Mouse (Mus musculus): ENCODE results near the gene Tbc1d4.

The Tbc1d4 gene

DNA sequence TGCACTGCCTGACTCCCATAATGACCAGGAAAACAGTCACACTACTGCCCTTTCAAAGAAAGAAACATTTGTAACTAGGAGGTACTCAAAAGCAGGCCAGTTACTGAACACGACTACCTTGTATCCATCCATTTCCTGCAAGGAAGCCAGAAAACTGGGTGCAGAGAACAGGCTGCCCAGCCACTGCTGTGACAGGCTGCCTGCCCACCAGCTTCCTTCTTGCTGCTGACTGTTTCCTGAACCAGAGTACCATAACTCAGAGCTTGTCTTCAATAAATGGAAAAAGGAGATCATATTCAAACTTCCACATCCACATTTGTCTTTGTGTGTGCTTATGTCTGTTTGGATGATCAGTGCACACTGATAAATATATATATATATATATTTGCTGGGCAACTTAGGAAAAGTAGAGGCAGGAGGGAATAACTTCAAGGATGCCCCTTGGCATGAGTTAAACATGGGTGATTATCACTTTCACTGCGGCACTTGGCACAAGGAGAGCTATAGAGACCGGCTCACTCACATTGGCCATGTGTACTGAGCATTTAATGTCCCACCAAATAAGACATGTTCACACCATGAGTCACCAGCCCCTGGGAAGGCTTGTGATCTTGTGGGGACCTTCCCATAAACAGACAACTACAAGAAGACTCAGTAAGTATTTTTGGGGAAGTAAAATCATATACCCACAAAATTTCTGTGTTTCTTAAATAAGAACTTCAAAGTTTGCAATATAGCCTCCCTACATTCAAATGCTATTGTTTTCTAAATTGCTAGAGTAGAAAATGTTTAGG is 105.6 kb downstream of the Tbc1d4 start:
- in situ Hi-C loops (cut with MboI, MseI), result no loop called here

DNA sequence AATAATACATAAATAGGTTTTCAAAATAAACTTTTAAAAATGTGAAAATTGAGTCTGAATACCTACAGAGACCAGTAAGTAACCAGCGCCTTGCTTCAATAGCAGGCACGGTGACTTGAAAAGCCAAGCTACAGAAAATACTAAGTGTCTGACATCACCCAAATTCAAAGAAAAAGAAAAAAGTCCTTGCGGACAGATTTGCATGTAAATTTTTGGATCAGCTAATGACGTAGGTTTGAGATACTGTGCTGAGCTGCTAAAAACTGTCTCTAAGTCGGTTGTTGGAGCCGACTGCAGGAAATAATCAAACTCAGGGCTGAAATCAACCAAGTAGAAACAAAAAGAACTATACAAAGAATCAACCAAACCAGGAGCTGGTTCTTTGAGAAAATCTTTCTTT is 107.1 kb downstream of the Tbc1d4 start:
- in situ Hi-C loops (cut with MboI, MseI), result no loop called here

DNA sequence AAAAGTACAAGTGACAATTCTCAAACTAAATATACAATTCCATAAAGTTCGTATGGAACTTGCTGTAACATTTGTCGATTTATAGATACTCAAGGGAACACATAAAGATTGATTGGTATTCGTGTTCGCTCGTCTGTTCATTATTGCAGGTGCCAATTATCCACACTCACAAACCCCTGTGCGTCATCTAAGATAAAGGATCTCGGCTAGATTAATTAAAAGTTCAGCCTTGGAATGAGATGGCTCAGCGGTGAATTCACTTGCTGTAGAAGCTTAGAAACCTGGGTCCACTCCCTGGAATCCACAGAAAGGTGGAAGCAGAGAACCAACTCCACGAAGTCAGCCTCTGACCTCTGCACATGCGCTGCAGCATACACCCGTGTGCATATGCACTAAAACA is 107.5 kb downstream of the Tbc1d4 start:
- in situ Hi-C loops (cut with MboI, MseI), result no loop called here

- in situ Hi-C loops (cut with MboI, MseI), result no loop called here
Observed at GRCm38 (mm10) chr14:101500826-101501225, 108.2 kb downstream of the Tbc1d4 start.

GRCm38 (mm10) chr14:101499838-101500237 is 109.2 kb downstream of the Tbc1d4 start:
- in situ Hi-C loops (cut with MboI, MseI), result no loop called here

DNA sequence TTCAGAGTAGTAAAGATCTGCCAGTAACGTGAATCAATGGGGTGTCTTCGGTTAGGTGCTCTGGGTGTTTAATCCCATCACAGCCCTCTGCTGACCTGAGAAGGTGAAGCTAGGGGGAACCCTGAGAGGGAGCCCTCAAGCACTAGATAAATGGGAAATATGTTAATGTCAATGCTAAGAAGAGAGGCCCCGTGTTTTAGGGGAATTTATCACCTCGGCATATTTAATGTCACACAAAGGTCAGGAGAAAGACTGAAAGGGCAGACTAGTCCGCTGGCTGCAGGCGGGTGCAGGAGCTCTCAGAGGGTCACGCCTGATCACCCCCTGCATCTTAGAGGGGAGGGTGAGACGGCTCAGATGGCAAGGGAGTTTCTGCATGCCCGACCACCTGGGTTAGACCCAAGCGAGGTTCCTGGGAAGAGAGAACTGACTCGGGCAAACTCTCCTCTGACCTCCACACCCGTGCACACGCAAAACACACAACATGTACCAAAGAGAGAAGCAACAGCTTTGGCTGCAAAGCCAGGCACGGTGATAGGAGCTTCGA is 120.7 kb downstream of the Tbc1d4 start:
- in situ Hi-C loops (cut with MboI, MseI), result loop anchor here (5.0 kb wide), 1 partner anchor 36 kb away; no protein-coding TSS in a partner anchor

DNA sequence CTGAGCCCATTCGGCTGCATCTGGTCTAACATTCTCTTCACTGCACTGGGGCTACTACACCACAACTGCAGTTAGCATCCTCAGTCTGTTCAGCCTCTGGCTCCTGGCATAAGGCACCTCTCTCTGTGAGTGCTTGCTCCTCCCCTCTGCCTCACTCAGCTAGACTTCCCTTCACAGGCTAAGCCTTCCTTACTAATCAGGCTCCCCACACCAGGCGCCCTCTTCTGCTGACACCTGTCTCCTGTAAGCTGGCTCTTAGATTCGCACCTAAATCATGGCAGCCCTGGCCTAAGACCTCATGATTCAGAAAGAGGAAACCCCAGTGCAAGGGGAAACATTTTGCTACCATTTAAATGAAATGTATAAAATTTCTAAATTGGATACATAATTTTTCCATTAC is 122.4 kb downstream of the Tbc1d4 start:
- in situ Hi-C loops (cut with MboI, MseI), result loop anchor here (5.0 kb wide), 1 partner anchor 34 kb away; no protein-coding TSS in a partner anchor

DNA sequence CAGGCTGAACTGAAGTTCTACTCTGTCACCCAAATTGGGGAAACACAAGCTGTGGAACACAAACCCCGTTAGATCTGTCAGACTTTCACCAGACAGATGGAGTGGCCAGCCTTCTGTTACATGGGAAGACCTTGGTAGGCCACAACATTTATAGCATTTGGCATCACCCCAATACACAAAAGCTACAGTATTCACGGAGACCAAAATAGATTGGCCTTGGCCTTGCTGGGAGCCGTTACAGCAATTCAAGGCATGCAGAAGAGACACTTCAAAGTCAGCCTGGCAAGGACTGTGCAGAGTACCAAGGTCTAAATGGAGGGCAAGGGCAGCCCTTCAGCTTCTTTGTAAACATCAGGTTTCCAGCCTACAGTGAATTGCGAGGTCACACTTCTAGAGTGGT is 125.8 kb downstream of the Tbc1d4 start:
- in situ Hi-C loops (cut with MboI, MseI), result no loop called here

DNA sequence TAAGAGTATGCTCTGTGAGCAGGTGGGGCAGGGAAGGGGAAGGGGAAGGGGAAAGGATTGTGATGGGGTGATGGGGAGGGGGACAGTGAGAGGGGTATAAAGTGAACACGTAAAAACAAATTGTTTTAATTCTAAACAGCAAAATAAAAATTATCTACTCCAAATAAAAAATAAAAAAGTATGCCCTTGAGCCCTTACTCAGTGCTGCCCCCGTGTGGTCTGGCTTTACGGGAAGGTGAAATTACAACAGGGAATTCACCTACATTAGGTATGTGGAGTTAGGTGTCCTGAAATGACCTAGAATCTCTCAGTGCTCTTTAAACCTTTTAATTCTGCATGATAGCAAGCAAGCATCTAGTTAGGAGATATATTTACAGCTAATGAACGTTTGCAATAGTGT is 126.7 kb downstream of the Tbc1d4 start:
- in situ Hi-C loops (cut with MboI, MseI), result no loop called here

DNA sequence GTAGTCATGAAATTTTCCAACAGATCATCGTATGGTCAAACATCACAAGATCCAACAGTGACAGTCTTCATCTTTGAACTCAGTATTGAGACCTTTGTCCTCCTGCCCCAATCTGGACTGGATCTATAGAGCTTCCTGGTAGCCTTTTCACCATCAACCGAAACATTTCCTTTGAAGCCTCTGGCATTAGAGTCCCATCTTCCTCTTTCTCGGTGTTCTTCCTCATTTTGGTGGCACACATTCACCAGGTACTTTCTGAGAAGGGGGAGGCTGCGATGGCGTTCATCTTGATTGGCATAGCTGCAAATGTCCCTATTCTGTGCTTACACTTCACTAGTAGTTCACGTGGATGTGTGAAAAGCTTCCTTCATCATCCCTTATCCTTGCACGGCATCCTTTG is 127.8 kb downstream of the Tbc1d4 start:
- in situ Hi-C loops (cut with MboI, MseI), result no loop called here

- in situ Hi-C loops (cut with MboI, MseI), result no loop called here
Observed at GRCm38 (mm10) chr14:101480541-101480940, 128.4 kb downstream of the Tbc1d4 start.

GRCm38 (mm10) chr14:101477827-101478220 is 131.2 kb downstream of the Tbc1d4 start:
- in situ Hi-C loops (cut with MboI, MseI), result no loop called here

DNA sequence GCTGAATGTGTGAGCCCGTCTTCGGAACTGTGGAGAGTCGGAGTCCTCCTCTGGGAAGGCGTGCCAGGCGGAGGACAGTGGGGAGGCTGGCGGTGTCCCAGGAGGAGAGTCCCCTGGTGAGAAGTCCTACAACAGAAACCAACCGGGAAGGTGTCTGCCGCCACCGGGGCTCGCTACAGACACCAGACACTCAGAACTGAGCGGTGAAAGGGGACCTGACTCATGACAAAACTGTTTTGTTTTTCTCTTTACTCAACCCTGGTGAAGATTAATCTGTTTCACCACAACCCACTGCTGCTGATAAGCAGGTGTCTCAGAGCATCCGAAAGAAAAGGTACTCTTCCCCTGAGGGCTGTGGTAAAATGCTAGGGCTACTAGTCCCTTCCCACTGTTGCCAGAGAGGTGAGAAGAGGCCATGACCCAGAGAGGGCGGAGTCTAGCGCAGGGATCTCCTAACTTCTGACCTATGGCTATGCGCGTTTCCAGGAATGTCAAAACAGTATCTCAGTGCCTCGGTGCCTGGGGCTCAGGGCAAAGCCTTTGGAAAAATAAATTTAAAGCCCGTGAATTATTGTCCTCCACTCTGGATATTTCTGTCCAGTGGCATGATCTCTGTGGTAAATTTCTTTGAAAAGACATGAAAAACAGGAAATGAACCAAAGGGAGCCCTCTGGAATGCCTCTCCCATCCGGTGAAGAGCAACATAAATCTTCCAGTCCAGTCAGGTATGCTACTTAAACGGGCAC is 131.7 kb downstream of the Tbc1d4 start:
- in situ Hi-C loops (cut with MboI, MseI), result no loop called here

GRCm38 (mm10) chr14:101469475-101470093 is 139.4 kb downstream of the Tbc1d4 start:
- in situ Hi-C loops (cut with MboI, MseI), result no loop called here

DNA sequence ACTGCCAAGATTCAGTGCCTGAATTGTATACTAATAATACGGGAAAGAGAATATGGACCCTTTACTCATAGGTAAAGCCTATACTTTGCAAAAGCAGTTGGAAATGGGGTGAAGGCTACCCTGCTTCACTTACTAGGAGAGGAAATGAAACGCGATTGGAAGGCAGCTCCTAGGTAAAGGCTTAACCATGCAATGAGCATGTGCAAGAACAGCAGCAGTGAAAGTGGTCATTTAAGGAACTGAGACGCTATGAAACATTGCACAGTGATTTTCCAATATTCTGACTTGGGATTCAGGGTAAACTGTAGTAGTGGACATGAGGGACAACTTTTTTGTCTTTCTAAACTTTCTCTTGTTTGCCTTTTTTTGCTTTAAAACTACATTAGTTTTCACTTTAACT is 140.8 kb downstream of the Tbc1d4 start:
- in situ Hi-C loops (cut with MboI, MseI), result no loop called here

GRCm38 (mm10) chr14:101467532-101467931 is 141.5 kb downstream of the Tbc1d4 start:
- in situ Hi-C loops (cut with MboI, MseI), result no loop called here

DNA sequence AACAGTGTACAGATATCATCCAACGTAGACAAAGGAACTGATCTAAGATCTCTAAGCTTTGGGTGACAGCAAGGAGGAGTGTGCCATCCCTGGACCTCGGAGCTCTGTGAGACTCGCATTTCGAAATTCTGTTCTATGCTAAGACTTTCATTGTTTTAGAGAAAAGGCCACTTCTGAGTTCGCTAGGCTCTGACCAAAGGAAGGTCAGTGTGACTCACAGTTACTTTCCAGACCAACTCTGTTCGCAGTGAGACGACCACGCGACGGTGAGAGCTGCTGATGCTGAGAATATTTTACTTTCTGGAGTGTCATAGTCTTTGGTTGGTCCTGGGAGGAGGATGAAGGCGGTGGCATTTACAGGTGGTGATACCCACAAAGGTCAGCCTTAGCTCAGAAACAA is 142.5 kb downstream of the Tbc1d4 start:
- in situ Hi-C loops (cut with MboI, MseI), result no loop called here

DNA sequence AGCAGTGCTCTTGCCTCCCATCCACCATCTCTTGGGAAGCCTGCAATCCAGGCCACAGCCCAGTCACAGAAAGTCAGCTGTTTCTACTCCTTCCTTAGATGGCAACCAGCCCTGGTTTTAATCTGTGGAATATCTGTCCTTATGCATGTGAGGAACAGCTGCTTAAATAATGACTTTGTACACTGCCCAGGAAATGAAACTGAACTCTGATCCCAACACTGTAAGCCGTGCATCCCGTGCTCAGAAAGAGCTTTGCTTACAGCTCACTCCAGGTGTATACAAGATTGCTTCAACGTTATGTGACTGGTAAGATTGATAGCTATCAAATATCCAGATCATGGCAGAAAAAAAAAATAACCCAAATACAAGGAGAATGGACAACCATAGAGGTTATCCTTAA is 143.1 kb downstream of the Tbc1d4 start:
- in situ Hi-C loops (cut with MboI, MseI), result no loop called here

DNA sequence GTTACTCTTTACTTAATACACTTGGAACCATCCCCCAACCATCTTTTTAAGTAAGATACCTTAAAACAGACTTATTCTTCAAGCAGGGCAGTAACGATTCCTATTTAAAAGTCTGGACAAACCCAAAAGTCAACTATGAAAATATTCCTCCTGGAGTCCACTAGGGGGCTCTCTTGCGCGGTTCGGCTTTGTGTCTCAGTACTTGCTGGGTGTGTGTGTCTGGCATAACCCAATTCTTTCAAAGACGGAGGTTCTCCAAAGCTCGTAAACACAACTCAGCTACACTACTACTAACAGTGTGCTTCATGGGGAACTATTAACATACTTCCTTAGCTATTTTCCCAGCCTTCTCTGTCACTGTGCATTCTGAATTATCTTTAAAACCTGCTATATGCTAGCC is 148.2 kb downstream of the Tbc1d4 start:
- in situ Hi-C loops (cut with MboI, MseI), result no loop called here

GRCm38 (mm10) chr14:101452915-101453314 is 156.1 kb downstream of the Tbc1d4 start:
- in situ Hi-C loops (cut with MboI, MseI), result loop anchor here (5.0 kb wide), 1 partner anchor 34 kb away; no protein-coding TSS in a partner anchor

- in situ Hi-C loops (cut with MboI, MseI), result no loop called here
Observed at GRCm38 (mm10) chr14:101447857-101448256, 161.1 kb downstream of the Tbc1d4 start.

- in situ Hi-C loops (cut with MboI, MseI), result no loop called here
Observed at GRCm38 (mm10) chr14:101445205-101445604, 163.8 kb downstream of the Tbc1d4 start.
